Mouse (Mus musculus) heart, postnatal 25 days (tissue): ENCODE measurements around the gene Tubb5. TPM values are rescaled to one million over a fixed set of nuclear protein-coding genes. Genes with fewer than 3 reads are reported as not detected.

Source experiments
- DNase-seq: peaks from one replicate; pipeline ENCODE4 v3.0.0; 2022; ENCODE audit warnings: low spot score
- intact Hi-C: fragments of 180-260 bp; cut with DNase I; formaldehyde crosslinking; loops from one replicate; pipeline ENCODE4 v1.15.1; 2025
- total RNA-seq, 2 experiments: library from RNA; stranded (reverse); gene quantifications; 2 replicates each; pipeline ENCODE4 v1.2.3; 2021

Gene Tubb5
- total RNA-seq = 100 to 1,000 TPM; 102 to 103 TPM

GRCm38 (mm10) chr17:35838122-35838544 is at the start of gene Tubb5:
TSS of gene Tubb5 (minus strand) at chr17:35838306.
- intact Hi-C loops = loop anchor here (5.0 to 10.0 kb wide), 2 partner anchors 79 to 147 kb away; partner anchors contain the start of genes Mrps18b, Ppp1r10 and Prr3
- peak; percentile 97 for DNase-seq

GRCm38 (mm10) chr17:35887725-35888124 is 49.6 kb upstream of the Tubb5 start:
- intact Hi-C loops = no loop called here
- DNase-seq = no peak

- DNase-seq = no peak
- intact Hi-C loops = no loop called here
These were observed 45.7 kb upstream of the Tubb5 start for GRCm38 (mm10) chr17:35883777-35884176.

GRCm38 (mm10) chr17:35882924-35883323 is 44.8 kb upstream of the Tubb5 start:
- intact Hi-C loops = no loop called here
- DNase-seq = no peak

GRCm38 (mm10) chr17:35879245-35880057 is 41.3 kb upstream of the Tubb5 start, which contains the start of gene Dhx16:
TSS of gene Dhx16 (plus strand) at chr17:35879819.
- intact Hi-C loops = loop anchor here (1.0 kb wide), 1 partner anchor 29 kb away; no protein-coding TSS in a partner anchor
- DNase-seq = peak; percentile 87

- intact Hi-C loops = loop anchor here (1.0 kb wide), 1 partner anchor 135 kb away; no protein-coding TSS in a partner anchor
- DNase-seq = no peak
These were observed 36.6 kb upstream of the Tubb5 start for GRCm38 (mm10) chr17:35874721-35875120.

- intact Hi-C loops = no loop called here
- DNase-seq = peak; percentile 74
These were observed 35.8 kb upstream of the Tubb5 start for GRCm38 (mm10) chr17:35873774-35874519.

GRCm38 (mm10) chr17:35870884-35871696 is 33.0 kb upstream of the Tubb5 start:
- intact Hi-C loops = no loop called here
- DNase-seq = no peak

GRCm38 (mm10) chr17:35870151-35870883 is 32.2 kb upstream of the Tubb5 start:
- DNase-seq = peak; percentile 77
- intact Hi-C loops = no loop called here

- peak; percentile 32 for DNase-seq
- intact Hi-C loops = no loop called here
These were observed 31.4 kb upstream of the Tubb5 start for GRCm38 (mm10) chr17:35869346-35870067.

GRCm38 (mm10) chr17:35868961-35869345 is 30.8 kb upstream of the Tubb5 start:
- no peak for DNase-seq
- intact Hi-C loops = no loop called here

GRCm38 (mm10) chr17:35868165-35868820 is 30.2 kb upstream of the Tubb5 start:
- intact Hi-C loops = no loop called here
- DNase-seq = no peak

GRCm38 (mm10) chr17:35866911-35867890 is 29.1 kb upstream of the Tubb5 start:
- intact Hi-C loops = no loop called here
- DNase-seq = no peak

GRCm38 (mm10) chr17:35866281-35866831 is 28.2 kb upstream of the Tubb5 start:
- intact Hi-C loops = no loop called here

GRCm38 (mm10) chr17:35865481-35866280 is 27.6 kb upstream of the Tubb5 start, which contains the start of gene Ppp1r18:
TSS of gene Ppp1r18 (plus strand) at chr17:35865593.
- peak; percentile 82 for DNase-seq
- intact Hi-C loops = no loop called here

More at GRCm38 (mm10) chr17:35866281-35866831, 28.2 kb upstream of the Tubb5 start:
- peak; percentile 81 for DNase-seq
